Mouse (Mus musculus): ENCODE results near the gene Creb3l4. TPM values are rescaled to one million over a fixed set of nuclear protein-coding genes. Genes with fewer than 3 reads are reported as not detected.

Creb3l4 gene
- polyA plus RNA-seq, 1 experiment: 4.6 TPM

DNA sequence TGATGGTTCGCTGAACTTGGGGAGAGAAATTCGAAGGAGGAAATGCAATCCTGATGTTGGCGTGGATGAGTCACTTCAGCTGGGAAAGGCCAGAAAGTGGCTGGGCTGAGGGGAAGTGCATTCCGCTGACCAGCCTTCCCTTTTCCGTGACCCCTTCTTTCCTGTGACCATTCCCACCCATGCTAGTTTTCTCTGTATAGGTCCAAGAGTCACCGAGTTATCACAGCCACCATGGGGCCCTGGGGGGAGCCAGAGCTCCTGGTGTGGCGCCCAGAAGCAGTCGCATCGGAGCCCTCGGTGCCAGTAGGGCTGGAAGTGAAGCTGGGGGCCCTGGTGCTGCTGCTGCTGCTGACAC lies 5.4 kb upstream of the Creb3l4 start:
- Histone ChIP-seq H3K9me3 (replicated peaks; ENCODE audit: control insufficient read depth, insufficient read depth, low read length, poor library complexity, severe bottlenecking) (no peaks in the 10 kb centered on the region), H3K4me1 (ENCODE audit: control insufficient read depth, insufficient read depth, low read length) (no peaks in the 10 kb centered on the region), H3K4me3 (ENCODE audit: low read depth, low read length) (peak overlapping the region; percentile 96), H3K27me3 (ENCODE audit: control insufficient read depth, insufficient read depth, low read length, poor library complexity, severe bottlenecking) (no peaks in the 10 kb centered on the region), H3K9ac (ENCODE audit: low read depth, poor library complexity, severe bottlenecking) (peak overlapping the region; percentile 86), H3K36me3 (ENCODE audit: control insufficient read depth, insufficient read depth, low read length, poor library complexity, severe bottlenecking) (peaks cover 10% of the 10 kb centered on the region; the same call in 1 of the 2 replicates), H3K27ac (ENCODE audit: insufficient read depth, low read length) (peak overlapping the region; percentile 55)
- TF ChIP-seq EP300 (IDR thresholded peaks at IDR 0.05; ENCODE audit: insufficient read depth, low read depth, low read length): no peak
- no peak for TF ChIP-seq POLR2A (IDR thresholded peaks at IDR 0.05; ENCODE audit: insufficient read depth, low read length)
- TF ChIP-seq CTCF (IDR thresholded peaks at IDR 0.05; ENCODE audit: low read depth, low read length): no peak

DNA sequence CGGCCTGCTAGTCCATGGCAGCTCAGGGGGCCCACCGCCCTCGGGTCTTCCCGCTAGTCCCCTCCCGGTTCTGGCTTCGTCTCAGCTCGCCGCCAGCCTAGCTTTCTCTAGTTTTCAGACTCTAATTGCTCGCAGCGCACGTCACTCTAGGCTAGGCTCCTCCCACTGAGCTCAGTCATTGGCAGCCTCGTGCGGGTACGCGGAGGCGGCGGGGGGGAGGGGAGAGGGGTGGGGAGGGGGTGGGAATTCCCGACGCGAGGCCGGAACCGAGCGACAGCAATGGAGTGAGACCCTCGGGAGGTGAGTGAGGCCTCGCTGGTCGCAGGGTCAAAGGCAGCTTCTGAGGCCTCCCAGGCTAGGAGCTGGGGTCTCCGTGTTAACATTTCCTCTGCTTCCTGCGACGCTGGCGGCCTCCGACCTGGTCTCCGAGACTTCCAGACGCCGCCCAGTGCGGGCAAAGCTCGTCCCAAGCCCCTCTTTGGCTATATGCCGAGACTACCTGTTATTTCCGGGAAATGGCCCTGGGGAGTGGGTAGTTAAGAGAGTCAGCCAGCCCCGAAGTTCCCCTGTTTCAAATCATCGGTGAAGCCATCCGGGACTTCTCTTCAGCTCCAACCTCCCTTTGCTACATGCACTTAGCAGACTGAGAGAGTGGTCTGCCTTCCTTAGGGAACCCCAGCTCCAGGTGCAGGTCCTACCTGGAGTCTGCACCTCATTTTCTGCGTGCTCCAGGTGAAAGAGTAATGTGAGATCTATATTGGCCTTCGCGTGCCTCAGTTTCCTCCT lies 4.8 kb upstream of the Creb3l4 start, which contains the start of gene Slc39a1:
Gene Slc39a1 (plus strand): TSS at position 213 of the 786 bp plus-strand sequence.
- H3K9ac ChIP-seq (ENCODE audit: low read depth, poor library complexity, severe bottlenecking): peak within 1 kb of the TSS; percentile 86
- H3K4me1 ChIP-seq (ENCODE audit: control insufficient read depth, insufficient read depth, low read length): no peaks in the 10 kb centered on the region
- H3K36me3 ChIP-seq (ENCODE audit: control insufficient read depth, insufficient read depth, low read length, poor library complexity, severe bottlenecking): peaks cover 10% of the 10 kb centered on the region; the same call in 1 of the 2 replicates
- no peaks in the 10 kb centered on the region for H3K27me3 ChIP-seq (ENCODE audit: control insufficient read depth, insufficient read depth, low read length, poor library complexity, severe bottlenecking)
- H3K27ac ChIP-seq (ENCODE audit: insufficient read depth, low read length): peak within 1 kb of the TSS; percentile 92
- peak within 1 kb of the TSS; percentile 96 for H3K4me3 ChIP-seq (ENCODE audit: low read depth, low read length)
- H3K9me3 ChIP-seq (replicated peaks; ENCODE audit: control insufficient read depth, insufficient read depth, low read length, poor library complexity, severe bottlenecking): no peaks in the 10 kb centered on the region
- TF ChIP-seq EP300 (IDR thresholded peaks at IDR 0.05; ENCODE audit: insufficient read depth, low read depth, low read length): no peak
- TF ChIP-seq CTCF (IDR thresholded peaks at IDR 0.05; ENCODE audit: low read depth, low read length): no peak
- TF ChIP-seq POLR2A (IDR thresholded peaks at IDR 0.05; ENCODE audit: insufficient read depth, low read length): peak; percentile 61

- peak overlapping the region; percentile 86 for H3K9ac ChIP-seq (ENCODE audit: low read depth, poor library complexity, severe bottlenecking)
- TF ChIP-seq CTCF (IDR thresholded peaks at IDR 0.05; ENCODE audit: low read depth, low read length) (no peak), EP300 (IDR thresholded peaks at IDR 0.05; ENCODE audit: insufficient read depth, low read depth, low read length) (no peak), POLR2A (IDR thresholded peaks at IDR 0.05; ENCODE audit: insufficient read depth, low read length) (no peak)
Measured at GRCm38 (mm10) chr3:90247630-90247959, 4.3 kb upstream of the Creb3l4 start.

DNA sequence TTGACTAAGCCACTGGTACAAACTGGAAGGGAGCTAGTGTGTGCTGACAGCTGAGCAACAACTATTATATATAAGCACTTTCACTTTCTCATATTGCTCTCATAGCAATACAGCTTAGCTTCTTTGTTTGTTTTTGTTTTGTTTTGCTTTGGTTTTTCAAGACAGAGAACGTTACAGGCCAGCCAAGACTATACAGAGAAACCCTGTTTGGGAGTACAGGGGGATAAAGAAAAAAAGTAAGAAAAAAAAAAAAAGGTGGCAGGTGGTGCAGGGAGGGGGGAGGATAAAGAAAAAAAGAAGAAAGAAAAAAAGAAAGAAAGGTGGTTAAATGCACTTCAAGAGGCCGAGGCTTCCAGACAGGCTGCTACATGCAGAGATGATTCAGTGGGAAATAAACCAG lies 2.1 kb upstream of the Creb3l4 start:
- H3K27ac ChIP-seq (ENCODE audit: insufficient read depth, low read length): no peak overlapping the region
- H3K36me3 ChIP-seq (ENCODE audit: control insufficient read depth, insufficient read depth, low read length, poor library complexity, severe bottlenecking): 0 out of 2 replicates have a peak, but pooled peaks cover under 1% of the 10 kb centered on the region
- no peak for TF ChIP-seq POLR2A (IDR thresholded peaks at IDR 0.05; ENCODE audit: insufficient read depth, low read length)
- TF ChIP-seq CTCF (IDR thresholded peaks at IDR 0.05; ENCODE audit: low read depth, low read length): no peak
- no peak for TF ChIP-seq EP300 (IDR thresholded peaks at IDR 0.05; ENCODE audit: insufficient read depth, low read depth, low read length)
- H3K4me3 ChIP-seq (ENCODE audit: low read depth, low read length): no peak overlapping the region
- H3K27me3 ChIP-seq (ENCODE audit: control insufficient read depth, insufficient read depth, low read length, poor library complexity, severe bottlenecking): no peaks in the 10 kb centered on the region
- no peaks in the 10 kb centered on the region for H3K9me3 ChIP-seq (replicated peaks; ENCODE audit: control insufficient read depth, insufficient read depth, low read length, poor library complexity, severe bottlenecking)
- no peak overlapping the region for H3K9ac ChIP-seq (ENCODE audit: low read depth, poor library complexity, severe bottlenecking)
- H3K4me1 ChIP-seq (ENCODE audit: control insufficient read depth, insufficient read depth, low read length): peaks cover 2% of the 10 kb centered on the region

More at GRCm38 (mm10) chr3:90247630-90247959, 4.3 kb upstream of the Creb3l4 start:
- Histone ChIP-seq H3K4me3 (ENCODE audit: low read depth, low read length) (peak overlapping the region; percentile 69), H3K36me3 (ENCODE audit: control insufficient read depth, insufficient read depth, low read length, poor library complexity, severe bottlenecking) (peaks cover 10% of the 10 kb centered on the region; the same call in 1 of the 2 replicates), H3K27ac (ENCODE audit: insufficient read depth, low read length) (peak overlapping the region; percentile 92), H3K4me1 (ENCODE audit: control insufficient read depth, insufficient read depth, low read length) (no peaks in the 10 kb centered on the region), H3K27me3 (ENCODE audit: control insufficient read depth, insufficient read depth, low read length, poor library complexity, severe bottlenecking) (no peaks in the 10 kb centered on the region), H3K9me3 (replicated peaks; ENCODE audit: control insufficient read depth, insufficient read depth, low read length, poor library complexity, severe bottlenecking) (no peaks in the 10 kb centered on the region)

DNA sequence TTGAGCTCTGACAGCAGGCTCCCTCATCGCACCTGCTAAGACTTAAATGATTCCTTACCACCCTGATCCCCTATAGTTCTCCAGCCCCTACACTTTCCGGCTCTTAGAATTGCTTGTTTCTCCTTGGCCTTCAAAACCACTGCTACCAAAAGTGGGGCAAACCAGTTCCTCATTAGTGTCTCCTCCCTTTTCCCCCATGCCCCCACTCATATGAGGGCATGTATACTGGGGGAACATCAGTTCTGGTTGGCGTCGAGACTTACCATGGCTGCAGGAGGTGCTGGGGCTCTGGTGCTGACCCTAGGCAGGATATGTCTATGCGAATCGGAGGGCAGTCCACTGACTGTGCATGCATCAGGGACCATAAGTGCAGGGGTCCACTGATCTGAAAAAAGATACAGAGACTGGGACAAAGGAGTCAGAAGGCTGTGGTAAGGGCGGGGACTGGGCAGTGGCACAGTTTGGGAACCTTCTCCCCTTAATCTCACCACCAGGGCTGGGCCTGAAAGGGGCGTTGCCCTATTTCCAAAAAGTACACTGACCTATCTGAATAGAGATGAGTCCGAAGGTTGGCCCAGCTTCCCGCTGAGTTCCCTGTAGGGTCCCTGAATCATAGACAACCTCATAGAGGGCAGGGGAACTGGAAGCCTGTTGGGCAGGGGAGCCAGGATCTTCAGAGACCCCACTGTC lies 1.5 kb downstream of the Creb3l4 start:
- Histone ChIP-seq H3K27ac (ENCODE audit: insufficient read depth, low read length) (no peak overlapping the region), H3K36me3 (ENCODE audit: control insufficient read depth, insufficient read depth, low read length, poor library complexity, severe bottlenecking) (no peaks in the 10 kb centered on the region), H3K4me3 (ENCODE audit: low read depth, low read length) (no peak overlapping the region), H3K9ac (ENCODE audit: low read depth, poor library complexity, severe bottlenecking) (no peak overlapping the region), H3K9me3 (replicated peaks; ENCODE audit: control insufficient read depth, insufficient read depth, low read length, poor library complexity, severe bottlenecking) (no peaks in the 10 kb centered on the region), H3K4me1 (ENCODE audit: control insufficient read depth, insufficient read depth, low read length) (peaks cover 2% of the 10 kb centered on the region), H3K27me3 (ENCODE audit: control insufficient read depth, insufficient read depth, low read length, poor library complexity, severe bottlenecking) (no peaks in the 10 kb centered on the region)
- no peak for TF ChIP-seq CTCF (IDR thresholded peaks at IDR 0.05; ENCODE audit: low read depth, low read length)
- TF ChIP-seq EP300 (IDR thresholded peaks at IDR 0.05; ENCODE audit: insufficient read depth, low read depth, low read length): no peak
- no peak for TF ChIP-seq POLR2A (IDR thresholded peaks at IDR 0.05; ENCODE audit: insufficient read depth, low read length)

GRCm38 (mm10) chr3:90241251-90241650 lies 2.1 kb downstream of the Creb3l4 start:
- TF ChIP-seq POLR2A (IDR thresholded peaks at IDR 0.05; ENCODE audit: insufficient read depth, low read length) (no peak), CTCF (IDR thresholded peaks at IDR 0.05; ENCODE audit: low read depth, low read length) (no peak), EP300 (IDR thresholded peaks at IDR 0.05; ENCODE audit: insufficient read depth, low read depth, low read length) (no peak)
- no peaks in the 10 kb centered on the region for H3K9me3 ChIP-seq (replicated peaks; ENCODE audit: control insufficient read depth, insufficient read depth, low read length, poor library complexity, severe bottlenecking)
- no peak overlapping the region for H3K4me3 ChIP-seq (ENCODE audit: low read depth, low read length)
- H3K27ac ChIP-seq (ENCODE audit: insufficient read depth, low read length): no peak overlapping the region
- no peaks in the 10 kb centered on the region for H3K27me3 ChIP-seq (ENCODE audit: control insufficient read depth, insufficient read depth, low read length, poor library complexity, severe bottlenecking)
- peaks cover 2% of the 10 kb centered on the region; the same call in 1 of the 2 replicates for H3K36me3 ChIP-seq (ENCODE audit: control insufficient read depth, insufficient read depth, low read length, poor library complexity, severe bottlenecking)
- peaks cover 2% of the 10 kb centered on the region for H3K4me1 ChIP-seq (ENCODE audit: control insufficient read depth, insufficient read depth, low read length)
- no peak overlapping the region for H3K9ac ChIP-seq (ENCODE audit: low read depth, poor library complexity, severe bottlenecking)
